Mouse (Mus musculus): Measurements from ENCODE around the gene Ocrl.

Gene Ocrl

DNA sequence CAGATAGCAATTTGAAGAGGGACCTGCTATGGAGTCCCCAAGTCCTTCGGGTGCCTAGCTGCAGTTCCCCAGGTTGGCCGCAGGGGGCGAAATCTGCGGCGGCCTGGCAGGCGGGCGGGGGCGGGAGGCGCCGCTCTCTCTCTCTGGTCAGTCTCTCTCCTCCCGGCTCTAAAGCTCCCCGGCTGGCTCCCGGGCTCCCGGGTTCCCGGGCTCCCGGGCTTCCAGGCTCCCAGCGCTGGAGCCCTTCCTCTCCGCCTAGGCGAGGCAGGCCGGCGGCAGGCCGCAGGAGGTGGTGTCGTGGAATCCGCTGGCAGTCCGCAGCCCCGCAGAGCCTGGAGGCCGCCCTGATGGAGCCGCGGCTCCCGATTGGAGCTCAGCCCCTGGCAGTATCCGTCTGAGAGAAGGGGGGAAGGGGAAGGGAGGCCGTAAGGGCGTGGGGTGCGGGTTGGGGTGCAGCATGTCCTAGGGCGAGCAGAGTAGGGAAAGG lies at the start of gene Ocrl:
Ocrl (plus strand) TSS at position 82 of the 487 bp plus-strand sequence.
- peak; percentile 33 to 57 for DNase-seq

DNA sequence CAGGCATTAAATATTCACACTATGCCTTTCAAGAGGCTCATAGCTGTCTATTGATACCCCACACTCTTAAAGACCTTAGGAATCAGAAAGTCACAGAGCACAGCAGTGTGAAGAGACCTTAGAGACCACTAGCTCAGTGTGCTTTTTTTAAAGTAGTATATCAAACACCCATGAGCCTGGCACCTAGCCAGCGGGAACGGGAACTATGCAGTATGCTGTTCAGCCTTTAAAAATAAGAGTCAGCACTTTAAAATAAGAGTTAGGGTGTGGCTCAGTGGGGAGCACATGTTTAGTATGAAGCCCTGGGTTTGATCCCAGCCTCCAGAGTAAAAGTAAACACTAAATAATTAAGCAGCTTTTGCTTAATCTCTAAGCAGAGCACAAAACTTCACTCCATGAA lies 32.1 kb upstream of the Ocrl start:
- no peak for DNase-seq

DNA sequence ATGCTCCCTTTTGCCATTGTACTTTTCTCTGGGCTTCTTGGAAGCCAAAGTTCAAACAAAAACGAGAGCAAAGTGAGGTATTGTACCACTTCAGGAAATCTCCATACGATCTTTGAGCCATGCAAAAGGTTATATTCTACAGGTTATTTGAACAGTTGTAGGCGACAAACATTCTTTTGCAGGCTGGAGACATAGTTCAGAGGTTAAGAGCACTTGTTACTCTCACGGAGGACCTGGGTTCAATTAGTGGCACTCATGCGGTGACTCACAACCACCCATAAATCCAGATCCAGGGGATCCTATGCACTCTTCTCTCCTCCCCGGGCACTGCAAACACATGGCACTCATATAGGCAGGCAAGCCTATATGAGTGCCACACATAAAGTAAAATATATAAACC lies 29.4 kb upstream of the Ocrl start:
- no peak for DNase-seq

DNA sequence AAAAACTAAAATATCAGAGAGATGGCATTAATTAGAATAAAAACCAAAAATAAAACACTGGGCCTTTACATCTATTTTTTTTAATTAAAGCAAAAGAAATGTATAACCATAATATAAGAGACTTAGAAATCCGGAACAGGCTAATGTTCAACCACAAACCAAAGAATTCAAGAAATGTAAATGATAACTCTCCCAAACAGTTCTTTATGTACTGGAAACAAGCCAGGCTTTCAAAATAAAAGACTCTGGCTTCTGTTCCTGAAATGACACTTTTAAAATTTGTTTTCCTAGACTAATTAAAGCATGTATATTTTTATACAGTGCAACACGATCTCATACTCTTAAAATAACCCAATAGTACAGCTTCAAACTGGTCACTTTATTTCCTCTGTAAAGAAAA lies 24.8 kb upstream of the Ocrl start:
- DNase-seq: no peak

DNA sequence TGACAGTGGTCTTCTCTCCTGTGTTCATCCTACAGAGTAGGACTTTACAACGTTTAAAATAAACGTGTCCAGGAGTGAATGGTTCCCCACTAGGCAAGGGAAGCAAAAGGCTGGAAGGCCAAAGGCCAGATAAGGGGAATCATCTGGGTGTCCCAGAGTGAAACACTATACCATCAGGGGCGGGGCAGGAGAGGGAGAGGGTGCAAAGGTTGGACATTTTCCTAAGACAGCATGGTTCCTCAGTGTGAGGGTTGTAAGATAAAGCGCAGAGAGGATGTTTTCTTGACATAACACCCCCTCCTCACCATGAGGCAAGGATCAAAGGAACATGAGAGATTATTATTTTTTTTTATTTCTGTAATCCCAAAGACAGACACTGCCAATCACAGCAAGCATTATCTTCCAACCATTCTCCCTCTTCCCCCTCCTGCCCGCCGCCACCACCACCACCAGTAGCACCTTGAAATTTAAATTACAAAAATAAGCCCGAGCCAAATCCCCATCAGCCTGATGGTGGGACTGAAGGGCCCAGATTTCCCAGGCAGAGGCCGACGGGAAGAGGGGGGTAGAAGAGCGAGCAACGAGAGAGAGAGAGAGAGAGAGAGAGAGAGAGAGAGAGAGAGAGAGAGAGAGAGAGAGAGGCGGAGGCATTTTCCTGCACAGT lies 20.8 kb upstream of the Ocrl start:
- no peak for DNase-seq

DNA sequence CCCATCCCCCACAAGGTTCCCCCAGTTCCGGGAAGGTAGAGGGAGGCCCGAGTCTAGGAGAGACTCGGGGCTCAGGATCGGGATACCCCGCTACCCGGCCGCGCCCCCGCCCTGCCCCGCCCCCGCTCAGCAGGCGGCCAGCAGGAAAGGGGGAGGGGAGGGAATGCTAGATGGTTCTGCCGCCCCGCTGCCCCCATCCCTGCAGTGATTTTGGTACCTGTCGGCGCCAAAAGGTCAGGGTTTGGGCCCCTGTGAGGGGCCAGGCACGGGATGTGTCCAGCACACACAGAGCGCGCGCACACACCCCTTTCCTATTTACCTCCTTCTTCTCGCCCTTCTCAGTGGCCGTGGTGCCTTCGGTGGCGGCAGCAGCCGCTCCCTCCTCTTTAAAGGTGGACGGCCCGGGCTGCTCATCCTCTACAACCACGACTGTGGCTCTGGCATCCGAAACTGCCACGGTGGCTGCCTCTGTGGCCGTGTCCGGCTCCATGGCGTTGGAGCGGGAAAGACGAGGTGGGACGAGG lies 20.2 kb upstream of the Ocrl start:
- no peak for DNase-seq

DNA sequence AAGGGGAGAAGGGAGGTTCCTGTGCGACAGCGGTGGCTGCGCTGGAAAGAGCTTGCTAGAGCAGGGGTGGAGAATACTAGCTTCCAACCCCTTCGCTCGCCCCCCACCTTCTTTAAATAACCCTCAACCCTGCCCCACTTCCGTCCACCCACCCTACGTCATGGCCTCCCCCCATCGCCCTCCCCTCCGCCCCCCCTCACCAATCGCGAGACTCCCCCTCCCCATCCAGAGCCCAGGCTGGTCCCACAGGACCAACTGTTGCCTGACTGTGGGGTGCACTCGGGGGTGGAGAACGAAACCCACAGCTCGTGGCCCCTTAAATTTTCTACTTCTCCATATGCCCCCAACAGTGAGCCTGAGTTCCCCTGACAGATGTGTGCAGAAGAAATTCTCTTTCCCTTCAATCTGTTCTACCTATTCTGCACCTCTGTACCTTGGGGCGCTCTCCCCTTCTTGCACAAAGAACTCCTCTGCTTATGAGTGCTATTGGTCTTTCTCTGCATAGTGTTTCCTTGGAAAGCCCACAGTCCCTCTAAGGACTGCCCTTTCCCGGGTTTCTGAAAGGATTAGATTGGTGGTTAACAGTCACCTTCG lies 19.7 kb upstream of the Ocrl start, which contains the start of gene Smarca1:
Smarca1 (minus strand) TSS at position 544 of the 594 bp plus-strand sequence.
- no peak for DNase-seq

DNA sequence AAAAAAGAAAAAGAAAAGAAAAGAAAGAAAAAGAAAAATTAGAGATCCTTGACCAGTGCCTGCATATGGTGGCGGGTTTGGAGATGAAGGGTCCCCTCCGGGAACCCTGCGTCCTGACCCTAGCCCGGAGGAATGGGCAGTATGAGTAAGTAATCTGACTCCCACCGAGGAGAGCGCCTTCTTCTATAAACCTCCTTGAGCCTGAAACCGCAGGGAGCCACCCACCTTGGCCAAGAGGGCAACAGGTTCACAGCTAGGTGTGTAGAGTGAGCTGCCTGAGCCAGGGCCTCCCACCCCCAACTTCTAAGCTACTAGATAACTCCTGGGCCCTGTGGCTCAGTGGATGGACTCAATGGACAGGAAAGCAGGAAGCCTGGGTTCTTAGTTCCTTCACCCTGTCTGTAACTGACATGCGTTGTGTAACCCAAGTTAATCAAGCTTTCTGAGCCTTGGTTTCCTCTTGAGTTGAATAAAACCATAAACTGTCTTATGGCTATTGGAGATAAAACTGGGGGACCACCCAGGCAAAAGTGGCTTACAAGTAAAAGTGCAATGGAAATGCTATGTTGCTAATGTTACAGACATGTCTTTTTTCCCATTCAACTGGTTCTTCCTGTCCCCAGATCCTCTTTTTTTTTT lies 836 bp downstream of the Ocrl start:
- DNase-seq: peak in 1 of 2 experiments; percentile 6

DNA sequence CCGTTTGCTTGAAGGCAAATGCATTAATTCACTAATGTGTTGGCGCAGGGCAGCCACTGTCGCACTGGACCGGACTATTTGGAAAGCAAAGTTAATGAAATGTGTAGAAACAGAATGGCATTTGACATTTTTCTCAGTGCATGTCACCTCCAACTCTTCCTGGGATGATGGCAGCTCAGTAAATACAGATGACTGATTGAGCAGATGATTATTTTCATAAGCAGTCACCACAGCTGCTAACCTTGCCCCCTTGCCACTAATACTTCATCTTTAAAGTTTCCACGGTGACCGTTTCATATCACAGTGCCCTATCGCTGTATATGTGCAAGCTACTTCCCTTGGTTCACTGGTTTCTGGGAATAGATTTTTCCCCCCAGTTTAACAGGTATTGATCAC lies 1.4 kb downstream of the Ocrl start:
- DNase-seq: no peak

DNA sequence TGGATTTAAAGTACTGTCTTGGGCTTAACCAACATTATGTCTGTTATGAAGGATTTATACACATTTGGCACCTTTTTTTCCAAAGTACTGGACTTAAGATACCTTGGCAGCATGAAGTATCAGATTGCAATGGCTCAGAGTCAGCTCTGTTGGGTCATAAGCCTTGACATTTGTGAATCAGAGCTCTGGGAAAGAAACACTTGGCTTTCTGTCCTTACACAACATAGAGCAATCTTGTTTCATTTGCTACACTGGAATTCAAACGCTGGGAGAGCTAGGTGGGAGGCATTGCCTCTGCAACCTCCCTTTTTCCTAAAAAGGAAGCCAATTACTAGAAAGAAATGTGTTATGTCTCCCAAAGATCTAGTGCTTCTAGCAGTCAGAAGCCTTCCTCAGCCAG lies 4.6 kb downstream of the Ocrl start:
- no peak for DNase-seq

DNA sequence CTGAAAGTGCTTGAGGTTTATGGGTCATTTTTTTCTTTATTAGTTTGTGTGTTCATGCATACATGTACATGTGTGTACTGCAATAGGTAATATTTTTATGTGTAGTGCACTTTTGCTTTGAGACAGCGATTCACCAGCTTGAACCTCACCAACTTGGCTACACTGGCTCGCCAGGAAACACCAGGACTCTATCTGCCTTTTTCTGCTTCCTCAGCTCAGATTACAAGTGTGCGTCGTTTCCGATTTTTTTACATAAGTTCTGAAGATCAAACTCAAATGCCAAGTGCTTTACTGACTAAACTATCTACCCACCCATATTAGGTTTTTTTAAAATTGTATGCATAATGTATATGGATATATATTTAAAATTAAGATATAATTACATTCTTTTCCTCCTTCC lies 8.4 kb downstream of the Ocrl start:
- DNase-seq: no peak

DNA sequence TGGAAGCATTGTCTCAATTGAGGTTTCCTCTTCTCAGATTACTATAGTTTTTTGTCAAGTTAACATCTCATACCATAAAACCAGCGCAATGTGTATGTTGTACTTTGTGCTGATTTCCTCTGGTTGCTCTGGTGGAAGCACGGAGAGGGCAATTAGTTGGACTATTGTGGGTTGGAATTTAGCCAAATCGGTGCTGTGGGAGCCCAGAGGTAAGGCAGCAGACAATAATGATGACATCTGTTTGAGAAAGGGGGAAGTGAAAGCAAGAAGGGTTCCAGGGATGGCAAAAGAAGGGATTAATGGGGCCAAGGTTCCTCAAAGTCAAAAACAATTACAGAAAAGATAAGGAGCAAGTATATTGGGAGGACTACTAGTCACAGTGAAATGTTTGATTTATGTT lies 15.8 kb downstream of the Ocrl start:
- no peak for DNase-seq

DNA sequence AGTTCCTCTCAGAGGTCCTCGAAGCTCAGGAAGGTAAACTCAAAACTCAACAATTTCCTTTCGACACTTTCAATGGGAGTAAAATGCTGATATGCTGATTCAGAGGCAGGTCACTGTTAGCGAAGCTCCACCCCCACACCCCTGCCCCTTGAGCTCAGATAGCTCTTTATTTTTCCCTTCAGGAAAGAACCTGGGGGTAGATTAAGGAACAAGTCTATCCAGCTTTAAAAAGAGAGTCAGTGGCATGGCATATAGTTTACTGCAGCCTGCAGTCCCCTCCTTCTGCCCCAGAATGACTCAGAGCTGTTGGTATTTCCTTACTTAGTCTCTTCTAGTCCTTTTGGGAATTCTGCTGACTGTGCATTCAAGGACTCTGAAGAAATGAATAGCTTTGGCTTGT lies 18.3 kb downstream of the Ocrl start:
- no peak for DNase-seq

DNA sequence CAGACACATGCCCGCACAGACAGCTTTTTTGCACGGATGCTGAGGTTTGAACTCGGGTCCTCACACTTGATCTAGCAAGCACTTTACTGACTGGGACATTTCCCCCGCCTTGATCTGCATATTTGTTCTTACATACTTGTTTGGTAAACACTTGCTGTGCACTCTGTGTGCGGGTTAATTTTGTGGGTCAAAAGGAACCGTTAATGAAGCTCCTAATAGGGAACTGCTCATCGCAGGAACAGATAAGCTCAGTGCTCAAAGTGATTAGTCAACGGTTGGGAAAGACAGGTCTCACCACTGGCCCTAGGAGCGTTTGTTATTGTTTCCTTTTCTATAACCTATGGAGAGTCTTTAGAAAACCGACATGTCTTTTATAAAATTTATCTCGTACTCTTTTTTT lies 22.2 kb downstream of the Ocrl start:
- DNase-seq: no peak

DNA sequence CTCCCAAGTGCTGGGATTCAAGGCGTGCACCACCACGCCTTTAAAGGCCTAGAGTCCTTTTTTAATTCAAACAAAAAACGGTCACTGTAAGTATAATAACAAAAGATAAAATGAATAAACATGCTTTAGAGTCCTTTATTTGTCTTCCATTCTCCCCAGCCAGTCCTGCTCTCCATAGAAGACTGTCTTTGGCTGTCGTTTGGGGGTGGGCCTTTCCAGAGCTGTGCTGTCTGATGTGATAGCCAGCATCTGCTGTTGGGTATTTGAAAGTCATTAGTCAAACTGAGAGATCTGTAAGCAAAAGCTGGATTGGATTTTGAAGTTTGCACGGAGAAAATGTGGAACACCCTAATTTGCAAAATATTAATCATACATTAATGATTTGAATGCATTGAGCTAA lies 24.7 kb downstream of the Ocrl start:
- no peak for DNase-seq

DNA sequence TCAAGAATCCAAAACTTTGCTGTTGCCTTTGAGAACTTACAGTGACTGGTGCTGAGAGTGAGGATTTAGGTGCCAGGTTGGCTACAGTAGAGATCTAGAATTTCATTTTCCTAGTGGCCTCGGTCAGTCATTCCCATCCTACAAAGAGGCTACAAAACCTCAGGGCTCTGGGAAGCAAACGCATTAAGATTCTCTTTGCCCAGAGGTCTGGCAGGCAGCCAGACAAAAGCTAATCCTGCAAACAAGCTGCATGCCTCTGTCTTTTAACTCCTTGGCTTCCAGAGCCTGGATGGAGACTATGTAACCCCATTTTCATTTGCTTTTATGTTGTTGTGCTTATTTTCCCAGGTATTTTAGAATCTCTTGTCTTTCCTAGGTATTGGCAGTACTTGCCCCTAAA lies 25.6 kb downstream of the Ocrl start:
- DNase-seq: no peak

DNA sequence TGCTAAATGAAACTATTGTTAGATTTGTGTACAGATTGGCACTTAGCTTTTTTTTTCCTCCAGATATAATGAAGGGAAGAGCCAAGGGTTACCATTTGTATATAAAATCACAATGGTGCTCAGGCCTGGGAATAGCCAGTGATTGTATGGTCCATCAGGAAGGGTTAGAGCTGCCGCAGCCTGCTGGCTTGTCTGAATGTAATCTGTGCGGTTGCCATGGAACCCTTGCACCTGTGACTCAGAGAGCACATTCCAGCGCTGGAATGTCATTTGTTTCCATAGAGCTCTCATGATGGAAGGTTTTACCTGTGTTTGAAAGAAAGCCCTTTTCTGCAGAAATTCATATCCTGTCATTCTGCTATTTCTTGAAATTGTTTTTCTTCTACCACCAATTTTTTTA lies 37.5 kb downstream of the Ocrl start:
- peak; percentile 4 to 12 for DNase-seq

DNA sequence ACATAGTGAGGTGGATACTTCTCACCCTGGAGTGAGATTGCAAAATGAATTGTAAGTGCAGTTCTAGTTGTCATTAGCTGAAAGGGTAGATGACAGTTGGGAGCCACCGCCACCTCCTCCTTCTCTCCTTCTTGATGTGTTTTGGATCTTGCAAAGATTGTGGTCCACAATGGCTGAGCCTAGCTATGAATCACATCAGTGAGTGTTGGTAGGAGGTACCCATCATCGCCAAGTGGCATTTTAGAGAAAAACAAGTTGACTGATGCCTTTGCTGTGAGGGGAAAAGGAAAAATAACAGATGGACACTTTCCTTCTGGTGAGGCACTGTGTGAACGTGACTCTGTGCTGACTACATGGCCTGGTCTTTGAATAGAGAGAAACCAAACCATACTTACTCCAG lies 50.4 kb downstream of the Ocrl start:
- DNase-seq: no peak

DNA sequence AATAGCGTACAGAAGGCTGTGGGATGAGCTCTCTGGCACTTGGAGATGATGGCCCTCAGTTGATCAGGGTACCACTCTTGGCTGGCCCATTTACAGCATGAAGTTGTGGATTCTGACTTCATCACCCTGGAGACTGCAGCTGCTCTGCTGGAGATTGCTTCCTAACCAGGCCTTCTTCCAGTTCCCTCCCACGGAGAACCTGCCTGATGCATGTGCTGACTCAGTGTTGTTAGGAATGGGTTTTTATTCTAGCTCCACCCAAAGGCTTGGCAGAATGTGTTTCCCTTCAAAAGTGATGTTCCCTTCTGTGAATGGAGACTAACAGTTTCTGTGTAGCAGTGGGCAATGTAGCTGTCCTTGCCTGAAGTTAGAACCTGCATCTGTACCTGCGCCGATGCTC lies 58.2 kb downstream of the Ocrl start:
- DNase-seq: no peak

DNA sequence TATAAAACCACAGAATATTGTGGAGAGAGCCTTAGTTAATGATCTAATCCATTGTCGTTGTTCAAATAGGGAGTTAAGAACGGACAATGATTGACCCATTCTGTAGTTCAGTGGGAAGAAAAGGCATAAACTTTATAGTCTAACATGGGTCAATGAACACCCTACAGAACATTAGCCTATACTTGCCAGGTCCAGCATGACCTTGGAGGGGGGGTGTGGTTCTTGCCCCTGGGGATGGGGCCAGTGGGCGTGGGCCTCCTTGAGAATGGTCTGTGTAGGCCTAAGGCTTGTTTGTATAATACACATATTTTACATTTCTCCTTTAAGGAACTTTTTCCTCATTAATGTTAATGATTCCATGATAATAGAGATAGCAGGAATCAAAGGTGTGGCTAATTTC lies 58.7 kb downstream of the Ocrl start:
- peak in 1 of 2 experiments; percentile 24 for DNase-seq

DNA sequence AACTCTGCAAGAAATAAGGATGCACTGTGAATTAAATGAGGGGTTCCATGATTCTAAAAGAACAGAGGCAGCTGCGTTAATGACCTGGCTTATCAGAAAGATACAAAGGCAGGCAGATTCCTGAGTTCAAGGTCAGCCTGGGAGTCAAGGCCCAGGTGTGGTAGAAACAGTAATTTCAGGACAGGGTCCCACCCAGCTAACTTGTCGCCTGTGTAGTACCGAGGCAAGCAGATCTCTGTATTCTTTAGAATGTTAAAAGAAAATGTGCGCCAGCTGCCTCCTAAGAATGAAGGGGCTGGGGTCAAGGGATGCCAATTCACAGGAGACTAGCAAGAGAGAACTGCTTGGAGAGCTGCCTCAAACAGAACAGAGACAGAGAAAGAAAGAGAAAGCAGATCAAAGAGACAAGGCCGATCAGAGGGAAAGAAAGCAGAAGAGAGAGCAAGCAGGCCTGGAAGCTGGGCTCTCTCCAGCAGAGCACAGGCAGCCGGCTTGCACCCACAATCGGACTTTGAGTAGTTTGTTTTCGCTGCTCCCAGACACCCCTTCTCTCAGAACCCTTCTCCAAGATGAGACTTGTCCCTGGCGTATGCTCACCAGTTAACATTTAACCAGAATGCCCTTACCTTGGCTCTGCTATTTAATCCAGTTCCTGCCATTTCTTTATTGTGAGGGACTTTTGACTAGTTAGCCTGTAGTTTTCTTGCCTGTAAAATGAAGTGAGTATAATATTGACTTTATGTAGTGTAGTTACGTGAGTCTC lies 59.4 kb downstream of the Ocrl start:
- peak; percentile 23 to 53 for DNase-seq

DNA sequence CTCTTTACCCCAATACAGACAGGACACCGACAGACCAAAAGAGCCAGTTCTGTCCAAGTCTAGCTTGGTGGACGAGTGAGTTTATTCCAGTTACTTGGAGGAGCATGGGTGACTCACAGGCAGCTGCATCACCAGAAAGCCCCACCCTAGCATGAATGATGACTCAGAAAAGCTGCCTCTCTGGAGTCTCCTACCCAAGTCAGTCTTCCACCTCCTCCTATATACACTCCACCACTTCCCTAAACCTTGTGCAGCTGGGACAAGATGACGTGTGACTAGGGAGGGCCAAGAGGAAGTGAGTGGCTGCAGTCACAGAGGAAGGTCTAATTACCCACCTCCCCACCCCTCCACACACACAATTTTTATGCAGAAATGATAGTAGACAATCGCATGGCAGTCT lies 64.4 kb downstream of the Ocrl start:
- no peak for DNase-seq

DNA sequence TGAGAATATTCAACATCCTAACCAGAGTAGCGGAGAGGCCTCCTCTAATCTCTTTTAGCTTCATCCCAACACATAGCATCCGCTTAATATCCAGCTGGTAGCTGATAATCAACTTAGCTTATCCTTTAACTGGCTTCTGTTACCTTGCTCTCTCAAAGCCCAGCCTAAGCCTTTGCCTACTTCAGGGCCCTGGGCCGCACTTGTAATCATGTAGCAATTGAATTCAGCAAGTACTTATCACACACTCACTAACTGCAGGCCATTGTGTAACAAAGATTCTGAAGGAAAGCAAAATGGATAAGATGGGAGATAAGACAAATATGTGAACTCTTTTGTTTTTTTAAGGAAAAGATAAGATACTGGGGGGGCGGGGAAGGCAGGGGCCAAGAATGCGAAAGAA lies 64.9 kb downstream of the Ocrl start:
- no peak for DNase-seq

Measured in kidney, adult 8-10 months (tissue).